Mouse (Mus musculus) right cerebral cortex, postnatal 25 days (tissue): Measurements from ENCODE around the gene Fgfr2.

Experiments used
- DNase-seq: peaks from one replicate; pipeline ENCODE4 v3.0.0; 2022

Fgfr2 gene

GRCm38 (mm10) chr7:132882343-132882742 is 240.8 kb downstream of the Fgfr2 start:
- DNase-seq, result no peak

- no peak for DNase-seq
Measured at GRCm38 (mm10) chr7:132880276-132880675, 242.9 kb downstream of the Fgfr2 start.

- DNase-seq, result no peak
Measured at GRCm38 (mm10) chr7:132875391-132876086, 247.6 kb downstream of the Fgfr2 start.

GRCm38 (mm10) chr7:132873043-132873442 is 250.1 kb downstream of the Fgfr2 start:
- DNase-seq, result no peak

- no peak for DNase-seq
Measured at GRCm38 (mm10) chr7:132866316-132866715, 256.8 kb downstream of the Fgfr2 start.

- peak; percentile 90 for DNase-seq
Measured at GRCm38 (mm10) chr7:132859042-132859958, 263.9 kb downstream of the Fgfr2 start, which contains the start of gene Abraxas2. Gene Abraxas2, plus strand, starts transcription at chr7:132859225.

GRCm38 (mm10) chr7:132858043-132858608 is 265.0 kb downstream of the Fgfr2 start:
- no peak for DNase-seq

GRCm38 (mm10) chr7:132856083-132856482 is 267.1 kb downstream of the Fgfr2 start:
- no peak for DNase-seq

- no peak for DNase-seq
Measured at GRCm38 (mm10) chr7:132853946-132854345, 269.2 kb downstream of the Fgfr2 start.

GRCm38 (mm10) chr7:132853361-132853760 is 269.8 kb downstream of the Fgfr2 start:
- no peak for DNase-seq

- peak; percentile 86 for DNase-seq
Measured at GRCm38 (mm10) chr7:132852173-132852844, 270.8 kb downstream of the Fgfr2 start, which contains the start of gene Eef1akmt2. Gene Eef1akmt2, minus strand, starts transcription at chr7:132852673.

- DNase-seq, result no peak
Measured at GRCm38 (mm10) chr7:132843152-132843551, 280.0 kb downstream of the Fgfr2 start.

GRCm38 (mm10) chr7:132842455-132842854 is 280.7 kb downstream of the Fgfr2 start:
- DNase-seq, result no peak

GRCm38 (mm10) chr7:132841287-132841686 is 281.9 kb downstream of the Fgfr2 start:
- no peak for DNase-seq

GRCm38 (mm10) chr7:132830955-132831354 is 292.2 kb downstream of the Fgfr2 start:
- no peak for DNase-seq

GRCm38 (mm10) chr7:132824346-132825022 is 298.7 kb downstream of the Fgfr2 start:
- DNase-seq, result no peak

GRCm38 (mm10) chr7:132823832-132824231 is 299.3 kb downstream of the Fgfr2 start:
- no peak for DNase-seq

- DNase-seq, result no peak
Measured at GRCm38 (mm10) chr7:132820692-132821091, 302.5 kb downstream of the Fgfr2 start.

GRCm38 (mm10) chr7:132817056-132817455 is 306.1 kb downstream of the Fgfr2 start:
- no peak for DNase-seq

- no peak for DNase-seq
Measured at GRCm38 (mm10) chr7:132816528-132816927, 306.6 kb downstream of the Fgfr2 start.

- DNase-seq, result no peak
Measured at GRCm38 (mm10) chr7:132815081-132815480, 308.1 kb downstream of the Fgfr2 start.

- DNase-seq, result no peak
Measured at GRCm38 (mm10) chr7:132814089-132814450, 309.1 kb downstream of the Fgfr2 start.
